Mouse (Mus musculus) liver, embryonic 18 days (tissue): ENCODE data around the gene Slc35g1. TPM values are rescaled to one million over a fixed set of nuclear protein-coding genes. Genes with fewer than 3 reads are reported as not detected.

Experiments
- polyA plus RNA-seq: library from polyadenylated mRNA; depleted of rRNA; stranded (reverse); fragments of >200 nt; gene quantifications from 2 replicates; pipeline ENCODE4 v1.2.3, GENCODE M21; 2012; rRNA removed

Gene Slc35g1
- polyA plus RNA-seq: 5.7 and 6.1 TPM in 2 replicates

GRCm38 (mm10) chr19:38395701-38396632 is at the start of gene Slc35g1:
Slc35g1 (plus strand) TSS chr19:38395980.

Other genes with a start within 250 kb of the Slc35g1 start
- 8.1 and 10.0 TPM in 2 replicates for gene Fra10ac1, start 171.8 kb upstream of the Slc35g1 start, polyA plus RNA-seq
- gene Lgi1, start 131.4 kb upstream of the Slc35g1 start, polyA plus RNA-seq: 0.01 TPM in 1 of 2 replicates, not detected in the other
- gene Plce1, start 85.1 kb downstream of the Slc35g1 start, polyA plus RNA-seq: 0.50 and 0.77 TPM in 2 replicates